Mouse (Mus musculus) bone marrow macrophage, adult 2 months (primary cell): ENCODE measurements around the gene Tent5c. TPM values are rescaled to one million over a fixed set of nuclear protein-coding genes. Genes with fewer than 3 reads are reported as not detected.

Experiments
- H3K27ac ChIP-seq: 2 replicates; pipeline ENCODE4 v1.5.1; 2012; ENCODE audit warnings: low read depth, low read length; ENCODE audit not compliant: insufficient read depth
- H3K4me1 ChIP-seq: 2 replicates; pipeline ENCODE4 v1.6.1; 2012; ENCODE audit warnings: low read length; ENCODE audit not compliant: control insufficient read depth, insufficient read depth
- H3K4me3 ChIP-seq: 2 replicates; pipeline ENCODE4 v1.5.1; 2012; ENCODE audit warnings: mild to moderate bottlenecking, low read length, moderate library complexity; ENCODE audit not compliant: insufficient read depth
- CTCF ChIP-seq: IDR thresholded peaks from 2 replicates; pipeline ENCODE4 v1.5.1; 2012; ENCODE audit warnings: low read depth, mild to moderate bottlenecking, low read length, moderate library complexity
- POLR2A ChIP-seq: IDR thresholded peaks from 2 replicates; pipeline ENCODE4 v1.6.1; 2012; ENCODE audit warnings: mild to moderate bottlenecking, low read depth, low read length, borderline replicate concordance
- polyA plus RNA-seq: library from polyadenylated mRNA; stranded (reverse); fragments of >200 nt; gene quantifications from 2 replicates; pipeline ENCODE4 v1.2.4, GENCODE M21; 2012; ENCODE audit not compliant: missing spikeins, insufficient read depth, insufficient read length

The Tent5c gene
- 1.3 TPM in 2 replicates for polyA plus RNA-seq

DNA sequence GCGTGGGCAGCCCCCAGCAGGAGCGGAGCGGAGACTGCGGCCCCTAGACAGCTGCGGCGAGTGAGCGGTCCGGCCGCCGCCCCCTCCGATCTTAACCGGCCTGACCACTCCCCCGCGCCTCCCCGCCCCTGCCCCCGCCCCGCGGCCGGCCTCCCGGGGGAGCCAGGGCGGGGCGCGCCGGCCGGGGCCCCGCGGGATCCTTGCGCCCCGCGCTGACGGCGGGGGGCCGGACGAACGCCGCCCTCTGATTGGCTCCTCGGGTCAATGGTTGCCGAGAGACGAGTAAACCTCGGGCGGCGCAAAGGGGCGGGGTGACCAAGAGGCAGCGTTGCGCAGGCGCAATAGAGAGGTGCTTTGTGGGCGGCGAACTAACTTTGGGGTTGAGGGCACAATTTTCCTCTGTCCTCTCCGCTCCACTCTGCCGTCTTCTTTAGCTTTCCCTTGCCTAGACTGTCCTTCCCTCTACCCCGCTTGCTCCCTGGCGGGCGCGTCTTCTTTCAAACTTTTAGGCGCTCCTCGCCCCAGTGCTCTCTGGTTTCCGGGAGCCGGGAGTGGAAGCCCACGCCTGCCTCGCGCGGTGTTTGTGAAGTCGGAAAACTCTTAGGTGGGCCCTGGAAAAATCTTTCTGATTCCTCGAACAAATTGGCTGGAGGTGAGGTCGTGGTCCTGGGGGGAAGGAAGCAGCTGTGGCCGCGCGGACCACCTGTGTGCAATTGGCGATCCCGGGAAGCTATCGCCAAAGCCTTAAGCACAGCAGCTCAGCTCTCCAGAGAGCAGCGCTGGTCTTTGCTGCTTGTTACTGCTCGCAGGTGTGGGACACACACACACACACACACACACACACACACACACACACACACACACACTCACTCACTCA, at the start of gene Tent5c:
Gene Tent5c (minus strand): TSS at position 192 of the 877 bp plus-strand sequence.
- no peak for TF ChIP-seq CTCF
- TF ChIP-seq POLR2A: no peak
- Histone ChIP-seq H3K4me3 (peak within 1 kb of the TSS; percentile 72), H3K27ac (no peak within 1 kb of the TSS), H3K4me1 (peaks cover 2% of the 10 kb centered on the region; the same call in 1 of the 2 replicates)

DNA sequence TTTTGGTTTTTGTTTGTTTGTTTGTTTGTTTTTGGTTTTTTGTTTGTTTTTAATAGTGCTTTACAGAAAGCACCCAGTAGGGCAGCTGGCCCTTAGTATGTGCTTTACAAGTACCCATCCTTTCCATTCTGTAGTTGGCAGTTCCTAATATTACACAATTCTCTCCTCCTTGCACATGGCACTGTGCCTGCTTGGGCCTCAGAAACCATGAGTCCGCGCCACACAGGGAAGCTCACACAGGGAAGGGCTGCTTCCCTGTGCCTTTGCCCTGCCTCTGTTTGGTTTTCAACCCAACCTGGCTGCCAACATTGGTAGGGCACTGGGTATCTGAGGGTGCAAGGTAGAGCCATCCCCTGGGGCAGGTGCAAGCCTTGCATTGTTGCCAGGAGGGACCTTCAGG, 47.6 kb upstream of the Tent5c start:
- no peak overlapping the region for H3K27ac ChIP-seq
- no peak overlapping the region for H3K4me3 ChIP-seq
- TF ChIP-seq CTCF: no peak
- TF ChIP-seq POLR2A: no peak
- H3K4me1 ChIP-seq: peaks cover 6% of the 10 kb centered on the region; the same call in 1 of the 2 replicates

DNA sequence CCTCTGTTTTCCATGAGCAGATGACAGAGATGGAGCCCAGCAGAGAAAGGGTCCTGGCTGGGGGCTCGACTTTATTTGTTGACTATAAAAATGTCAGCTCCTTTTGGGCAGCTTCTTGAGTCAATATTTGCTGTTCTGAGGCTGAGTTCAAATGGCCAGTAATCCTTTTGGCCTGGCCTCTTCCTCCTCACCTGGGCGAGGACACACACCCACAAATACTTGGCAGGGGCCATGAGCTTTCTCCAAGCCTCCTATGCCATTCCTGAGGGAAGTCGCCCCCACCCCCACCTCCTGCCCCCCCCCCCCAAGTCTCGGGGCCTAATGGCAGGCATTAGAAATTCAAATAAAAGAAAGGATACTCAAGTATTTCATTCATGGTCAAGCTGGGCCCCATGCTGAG, 46.8 kb upstream of the Tent5c start:
- H3K4me3 ChIP-seq: no peak overlapping the region
- H3K4me1 ChIP-seq: peaks cover 6% of the 10 kb centered on the region
- H3K27ac ChIP-seq: no peak overlapping the region
- TF ChIP-seq POLR2A (no peak), CTCF (no peak)

DNA sequence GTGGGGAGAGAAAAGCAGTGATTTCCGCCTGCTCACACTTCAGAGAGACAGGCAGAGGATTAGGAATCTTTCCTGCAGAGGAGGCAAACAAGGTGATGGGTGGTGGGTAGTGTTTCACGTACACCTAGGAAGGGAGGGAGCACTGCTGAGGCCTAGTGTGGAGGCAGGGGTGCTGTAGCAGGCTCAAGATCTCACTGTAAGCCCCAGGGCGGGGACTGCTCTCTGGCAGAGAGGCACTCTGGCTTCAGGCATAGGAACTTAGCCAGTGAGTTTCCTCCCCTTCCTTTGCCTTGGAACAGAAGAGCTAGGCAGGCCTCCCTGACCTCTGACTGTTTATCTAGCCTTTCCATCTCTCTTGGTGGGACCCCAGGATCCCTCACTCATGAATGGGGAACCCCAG, 46.2 kb upstream of the Tent5c start:
- Histone ChIP-seq H3K4me3 (no peak overlapping the region), H3K4me1 (peaks cover 10% of the 10 kb centered on the region), H3K27ac (no peak overlapping the region)
- TF ChIP-seq POLR2A (no peak), CTCF (no peak)

DNA sequence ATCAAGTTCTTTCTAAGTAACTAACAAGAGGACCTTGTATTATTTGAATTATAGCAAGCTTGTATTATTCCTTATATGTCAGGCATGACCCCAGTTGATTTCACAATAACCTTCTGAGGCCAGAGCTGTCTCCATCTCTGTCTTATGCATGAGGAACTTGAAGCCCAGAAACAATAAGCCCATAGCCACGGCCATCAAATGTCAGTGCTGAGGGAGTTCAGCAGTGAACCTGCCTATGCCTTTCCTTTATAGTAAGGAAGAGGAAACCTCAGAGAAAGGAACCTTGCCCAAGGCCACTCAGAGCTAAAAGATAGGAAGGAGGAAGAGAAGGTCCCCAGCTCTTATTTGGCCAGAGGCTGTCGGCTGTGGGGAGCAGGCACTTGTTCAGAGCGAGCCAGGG, 45.3 kb upstream of the Tent5c start:
- peaks cover 15% of the 10 kb centered on the region for H3K4me1 ChIP-seq
- H3K4me3 ChIP-seq: no peak overlapping the region
- TF ChIP-seq POLR2A (no peak), CTCF (no peak)
- H3K27ac ChIP-seq: no peak overlapping the region

DNA sequence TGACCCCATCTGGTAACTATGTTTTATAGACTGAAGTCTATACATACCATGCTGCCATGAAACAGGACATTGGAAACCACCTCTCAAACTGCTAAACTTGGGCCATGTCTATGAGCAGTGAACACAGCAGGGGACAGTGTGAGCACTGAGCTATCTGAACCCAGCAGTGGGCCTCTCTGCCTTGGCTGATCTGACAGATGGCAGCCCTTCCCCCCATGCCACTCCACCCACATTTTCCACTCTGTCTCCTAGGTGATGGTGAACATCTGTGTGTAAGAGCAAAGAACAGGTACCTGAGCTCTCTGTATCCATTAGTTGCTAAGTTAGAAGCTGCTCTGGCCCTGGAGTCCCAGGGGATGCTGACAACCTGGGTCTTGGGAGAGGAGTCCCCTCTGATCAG, 44.3 kb upstream of the Tent5c start:
- TF ChIP-seq CTCF: no peak
- no peak for TF ChIP-seq POLR2A
- H3K4me3 ChIP-seq: no peak overlapping the region
- peaks cover 15% of the 10 kb centered on the region for H3K4me1 ChIP-seq
- H3K27ac ChIP-seq: no peak overlapping the region

DNA sequence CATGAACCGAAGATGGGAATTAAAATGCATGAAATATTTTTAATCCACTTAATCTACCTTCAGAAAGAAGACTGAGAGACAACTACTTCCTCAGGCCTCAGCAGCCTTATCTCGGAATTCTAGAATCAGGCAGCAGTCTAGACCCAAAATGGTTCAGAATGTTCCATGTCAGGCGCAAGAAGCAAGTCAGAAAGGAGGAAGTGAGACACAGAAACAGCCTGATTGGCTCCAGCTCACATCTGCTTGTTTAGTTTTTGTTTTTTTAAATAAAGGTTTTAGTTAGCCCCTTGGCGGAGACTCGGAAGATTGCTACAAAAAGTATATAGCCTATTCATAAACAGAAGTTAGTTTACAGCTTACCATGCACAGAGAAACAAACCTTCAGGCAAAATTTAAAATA, 41.8 kb upstream of the Tent5c start:
- TF ChIP-seq CTCF (no peak), POLR2A (no peak)
- no peak overlapping the region for H3K27ac ChIP-seq
- H3K4me3 ChIP-seq: no peak overlapping the region
- peaks cover 15% of the 10 kb centered on the region for H3K4me1 ChIP-seq

DNA sequence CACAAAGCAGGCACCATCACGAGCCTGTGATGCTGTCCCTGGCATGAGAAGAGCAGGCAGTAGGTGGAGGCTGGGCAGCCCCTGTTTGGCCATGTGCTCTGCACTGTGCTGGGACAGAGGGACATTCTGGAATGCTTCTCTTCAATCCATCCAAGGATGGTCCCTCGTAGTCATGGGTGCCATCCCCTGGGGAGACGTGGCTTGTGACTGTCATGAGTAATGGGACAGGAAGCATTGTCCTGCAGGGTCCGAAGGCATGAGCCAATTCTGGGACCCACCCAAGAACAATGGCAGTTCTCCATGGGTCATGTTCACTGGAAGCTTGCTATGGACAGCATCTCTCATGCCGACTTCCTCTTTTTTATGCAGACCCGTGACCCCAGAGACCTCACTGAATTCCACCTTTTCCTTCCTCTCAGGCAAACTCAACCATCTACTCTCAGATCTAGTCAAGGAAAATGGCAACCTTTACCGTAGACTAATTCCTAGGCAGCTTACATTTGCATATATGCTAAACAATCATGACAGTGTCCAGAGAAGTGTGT, 41.2 kb upstream of the Tent5c start:
- peak overlapping the region; percentile 20 for H3K27ac ChIP-seq
- no peak for TF ChIP-seq CTCF
- no peak for TF ChIP-seq POLR2A
- peaks cover 15% of the 10 kb centered on the region for H3K4me1 ChIP-seq
- no peak overlapping the region for H3K4me3 ChIP-seq

DNA sequence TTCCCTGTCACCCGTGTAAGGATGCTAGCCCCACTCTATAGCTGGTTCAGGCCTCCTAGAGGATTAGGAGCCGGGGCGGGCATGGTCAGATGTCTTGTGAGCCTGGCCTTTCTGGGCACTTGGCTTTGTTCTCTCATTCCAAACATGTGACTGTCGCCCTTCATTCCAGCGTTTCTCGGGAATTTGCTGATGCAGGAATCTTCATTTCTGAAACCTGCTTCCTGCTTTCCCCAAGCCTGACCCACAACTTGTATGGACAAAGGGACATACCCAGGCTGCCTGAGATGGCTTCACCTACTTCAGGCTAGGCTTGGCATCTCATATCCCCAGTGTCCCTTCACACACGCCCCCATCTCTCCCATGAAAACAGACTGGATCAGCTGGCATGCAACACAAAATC, 33.5 kb upstream of the Tent5c start:
- Histone ChIP-seq H3K4me3 (no peak overlapping the region), H3K27ac (no peak overlapping the region), H3K4me1 (no peaks in the 10 kb centered on the region)
- TF ChIP-seq POLR2A (no peak), CTCF (no peak)

DNA sequence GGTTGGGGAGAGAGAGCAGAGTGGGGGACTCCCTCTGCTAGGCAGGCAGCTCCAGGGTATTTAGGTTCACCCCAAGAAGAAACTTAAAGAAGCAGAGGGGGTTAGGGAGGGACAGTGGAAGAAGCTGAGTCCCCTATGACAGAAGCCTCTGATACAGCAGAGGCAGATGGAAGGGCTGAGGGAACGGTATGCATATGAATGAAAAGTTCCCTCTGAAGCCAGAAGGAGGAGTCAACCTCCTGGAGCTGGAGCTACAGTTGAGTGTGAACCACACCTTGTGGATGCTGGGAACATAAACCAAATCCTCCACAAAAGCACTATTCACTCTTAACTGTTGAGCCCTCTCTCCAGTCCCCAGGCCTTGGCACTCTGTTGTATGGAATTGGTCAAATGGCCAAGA, 32.5 kb upstream of the Tent5c start:
- Histone ChIP-seq H3K27ac (no peak overlapping the region), H3K4me1 (no peaks in the 10 kb centered on the region), H3K4me3 (no peak overlapping the region)
- no peak for TF ChIP-seq CTCF
- TF ChIP-seq POLR2A: no peak
